10 mouse cellular contexts compared by ENCODE assay signal in the genomic region with DNA sequence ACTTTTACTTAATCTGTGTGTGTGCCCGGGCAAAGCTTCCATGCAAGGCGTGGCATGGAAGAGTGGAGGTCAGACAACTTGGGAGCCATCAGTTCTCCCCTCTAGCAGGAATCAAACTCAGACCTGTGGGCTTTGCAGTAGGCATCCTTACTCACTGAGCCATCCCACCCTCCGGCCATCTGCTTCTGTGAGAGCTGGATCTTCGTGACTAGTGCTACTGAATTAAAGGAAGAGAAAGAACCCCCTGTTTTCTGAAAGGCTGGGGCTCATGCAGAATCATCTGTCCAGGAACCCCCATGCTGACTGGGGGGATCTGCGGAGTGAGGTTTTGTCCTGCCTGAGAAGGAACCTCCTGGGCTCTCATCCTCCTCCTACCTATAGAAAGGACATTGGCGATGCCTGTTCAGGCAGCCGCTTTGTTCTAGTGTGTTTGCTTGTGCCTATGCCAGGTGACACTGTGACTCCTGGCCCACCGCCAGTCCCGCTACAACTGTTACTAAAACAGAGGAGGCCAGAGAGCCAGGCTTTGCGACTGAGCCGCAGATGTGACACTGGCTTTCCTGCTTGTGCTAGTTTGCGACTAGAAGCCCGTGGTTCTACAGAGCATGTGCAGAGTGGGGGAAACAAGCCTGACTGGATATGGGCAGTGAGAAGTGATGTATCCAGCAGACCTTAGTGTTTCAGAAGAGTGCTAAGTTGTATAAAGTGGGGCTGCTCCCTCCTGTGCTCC.
A peak's percentile ranks its signal among the peaks of the same experiment; 100 is the strongest.
DNase-seq lines count a peak whose midpoint lies in the region; ATAC-seq lines count a peak whose summit lies in the region.
"Had no signal": no experiment of that assay in that cellular context is flagged by ENCODE, and none has a peak within 500 bp of the region (broad histone marks: within the 10 kb centered on the region; RNA-seq: fewer than 3 reads in every experiment).

No protein-coding gene starts in this region.

- no peaks in the 10 kb centered on the region for H3K9me3 ChIP-seq in kidney, embryonic 14.5 days (ENCODE audit: control insufficient read depth, low read length)
- H3K9me3 ChIP-seq in forebrain, embryonic 14.5 days (replicated peaks; ENCODE audit: control insufficient read depth, low read length), result no peaks in the 10 kb centered on the region
- no peaks in the 10 kb centered on the region for H3K9me3 ChIP-seq in hindbrain, embryonic 13.5 days
- no peaks in the 10 kb centered on the region for H3K9me3 ChIP-seq in liver, embryonic 16.5 days (replicated peaks; ENCODE audit: control insufficient read depth, low read length)

- no peak for ATAC-seq in kidney, embryonic 14.5 days (ENCODE audit: low FRiP score, low TSS enrichment)
- ATAC-seq in forebrain, embryonic 14.5 days, result peak; percentile 46
- ATAC-seq in hindbrain, embryonic 13.5 days (ENCODE audit: low FRiP score), result peak; percentile 58
- ATAC-seq in liver, embryonic 16.5 days (ENCODE audit: low read depth), result peak; percentile 64; the same call in 1 of the 2 replicates

- no peak overlapping the region for H3K4me3 ChIP-seq in kidney, embryonic 14.5 days (ENCODE audit: low read length)
- H3K4me3 ChIP-seq in forebrain, embryonic 14.5 days (ENCODE audit: low read depth, low read length), result no peak overlapping the region
- no peak overlapping the region for H3K4me3 ChIP-seq in hindbrain, embryonic 13.5 days
- H3K4me3 ChIP-seq in liver, embryonic 16.5 days (ENCODE audit: low read depth, low read length), result no peak overlapping the region
- H3K4me3 ChIP-seq: myocyte had no signal

- WGBS in kidney, embryonic 14.5 days, result 67% methylated on average over 13 of the region's 13 CpGs
- WGBS in forebrain, embryonic 14.5 days, result 41% methylated on average over 13 of the region's 13 CpGs
- 51% methylated on average over 13 of the region's 13 CpGs for WGBS in hindbrain, embryonic 13.5 days
- 64% methylated on average over 13 of the region's 13 CpGs for WGBS in liver, embryonic 16.5 days (ENCODE audit: insufficient replicate concordance)

- H3K27me3 ChIP-seq in kidney, embryonic 14.5 days (ENCODE audit: control insufficient read depth, insufficient read depth, low read length), result no peaks in the 10 kb centered on the region
- no peaks in the 10 kb centered on the region for H3K27me3 ChIP-seq in forebrain, embryonic 14.5 days (replicated peaks; ENCODE audit: control insufficient read depth, insufficient read depth, low read length)
- H3K27me3 ChIP-seq in hindbrain, embryonic 13.5 days, result no peaks in the 10 kb centered on the region
- no peaks in the 10 kb centered on the region for H3K27me3 ChIP-seq in liver, embryonic 16.5 days (ENCODE audit: control insufficient read depth, insufficient read depth, low read depth, low read length)
- H3K27me3 ChIP-seq: CH12.LX had no signal

- no peak overlapping the region for H3K27ac ChIP-seq in kidney, embryonic 14.5 days (ENCODE audit: low read depth, low read length)
- H3K27ac ChIP-seq in forebrain, embryonic 14.5 days (ENCODE audit: low read depth, low read length), result peak overlapping the region; percentile 88
- peak overlapping the region; percentile 92 for H3K27ac ChIP-seq in hindbrain, embryonic 13.5 days
- H3K27ac ChIP-seq in liver, embryonic 16.5 days (ENCODE audit: low read length), result no peak overlapping the region

- H3K4me1 ChIP-seq in kidney, embryonic 14.5 days (ENCODE audit: control insufficient read depth, insufficient read depth, low read length), result peaks cover 18% of the 10 kb centered on the region
- peaks cover 62% of the 10 kb centered on the region for H3K4me1 ChIP-seq in forebrain, embryonic 14.5 days (ENCODE audit: control insufficient read depth, insufficient read depth, low read length)
- H3K4me1 ChIP-seq in hindbrain, embryonic 13.5 days (replicated peaks), result peaks cover 84% of the 10 kb centered on the region
- no peaks in the 10 kb centered on the region; the same call in 1 of the 2 replicates for H3K4me1 ChIP-seq in liver, embryonic 16.5 days (ENCODE audit: control insufficient read depth, low read depth, low read length)

- DNase-seq in kidney, adult 11 months, result peak; percentile 53
- peak; percentile 81 for DNase-seq in adrenal gland, adult 2 months
- peak; percentile 91 for DNase-seq in forebrain, embryonic 14.5 days (ENCODE audit: low spot score)
- DNase-seq in right cerebral cortex, postnatal 14 days, result peak; percentile 57
- DNase-seq in c-Kit-positive CD71-positive TER-119-positive erythroid progenitor cells, embryonic 14.5 days (ENCODE audit: low spot score), result no peak

- H3K4me2 ChIP-seq in kidney, embryonic 14.5 days (replicated peaks; ENCODE audit: low read depth, low read length), result no peak overlapping the region
- peak overlapping the region; percentile 12; the same call in 1 of the 2 replicates for H3K4me2 ChIP-seq in forebrain, embryonic 14.5 days (ENCODE audit: low read length)
- H3K4me2 ChIP-seq in hindbrain, embryonic 13.5 days, result no peak overlapping the region
- no peak overlapping the region for H3K4me2 ChIP-seq in liver, embryonic 16.5 days (ENCODE audit: low read depth, low read length)

- no peak overlapping the region for H3K9ac ChIP-seq in kidney, embryonic 14.5 days (ENCODE audit: low read depth, low read length)
- peak overlapping the region; percentile 30; the same call in 1 of the 2 replicates for H3K9ac ChIP-seq in forebrain, embryonic 14.5 days (ENCODE audit: low read length)
- peak overlapping the region; percentile 43 for H3K9ac ChIP-seq in hindbrain, embryonic 13.5 days
- no peak overlapping the region for H3K9ac ChIP-seq in liver, embryonic 16.5 days (ENCODE audit: low read depth, low read length)

- H3K36me3 ChIP-seq in kidney, embryonic 14.5 days (ENCODE audit: control insufficient read depth, insufficient read depth, low read length), result no peaks in the 10 kb centered on the region
- H3K36me3 ChIP-seq in forebrain, embryonic 14.5 days (ENCODE audit: control insufficient read depth, insufficient read depth, low read length), result no peaks in the 10 kb centered on the region
- no peaks in the 10 kb centered on the region for H3K36me3 ChIP-seq in hindbrain, embryonic 13.5 days
- no peaks in the 10 kb centered on the region for H3K36me3 ChIP-seq in liver, embryonic 16.5 days (ENCODE audit: control insufficient read depth, insufficient read depth)

Comparison
In these comparisons a context has a peak if more than half of its experiments do, and no peak if none do; other contexts are left out.
1. H3K27ac ChIP-seq: peak in forebrain, embryonic 14.5 days (single experiment) and hindbrain, embryonic 13.5 days (single experiment); none in kidney, embryonic 14.5 days (single experiment) and liver, embryonic 16.5 days (single experiment).
2. H3K9ac ChIP-seq: peak in forebrain, embryonic 14.5 days (single experiment) and hindbrain, embryonic 13.5 days (single experiment); none in kidney, embryonic 14.5 days (single experiment) and liver, embryonic 16.5 days (single experiment).